Mouse (Mus musculus) frontal cortex, adult 2 months (tissue): ENCODE measurements around the gene Plekhb1. TPM values are rescaled to one million over a fixed set of nuclear protein-coding genes. Genes with fewer than 3 reads are reported as not detected.

Experiments
- polyA plus RNA-seq: library from polyadenylated mRNA; depleted of rRNA; stranded (reverse); fragments of >200 nt; gene quantifications from 2 replicates; pipeline ENCODE4 v1.2.3, GENCODE M21; 2012; rRNA removed

Gene Plekhb1
- polyA plus RNA-seq, 1 experiment, result 397 TPM

Other genes starting within 250 kb of the Plekhb1 start
- gene Ucp3, start 189.4 kb downstream of the Plekhb1 start, polyA plus RNA-seq, result 3.4 and 3.8 TPM in 2 replicates
- gene Ucp2, start 169.1 kb downstream of the Plekhb1 start, polyA plus RNA-seq, result 39.8 and 53.5 TPM in 2 replicates
- gene Dnajb13, start 147.5 kb downstream of the Plekhb1 start, polyA plus RNA-seq, result 0.98 and 1.7 TPM in 2 replicates
- 8.8 and 9.3 TPM in 2 replicates for gene Coa4, start 125.3 kb downstream of the Plekhb1 start, polyA plus RNA-seq
- 212 and 257 TPM in 2 replicates for gene Rab6a, start 55.0 kb downstream of the Plekhb1 start, polyA plus RNA-seq
- 63.8 and 76.5 TPM in 2 replicates for gene Mrpl48, start 54.1 kb downstream of the Plekhb1 start, polyA plus RNA-seq
- 105 and 108 TPM in 2 replicates for gene Fam168a, start 44.2 kb upstream of the Plekhb1 start, polyA plus RNA-seq
- gene Relt, start 201.0 kb upstream of the Plekhb1 start, polyA plus RNA-seq, result 12.2 and 12.4 TPM in 2 replicates